Mouse (Mus musculus): ENCODE results near the gene Rps25. TPM values are rescaled to one million over a fixed set of nuclear protein-coding genes. Genes with fewer than 3 reads are reported as not detected.
"Not testable (repeated sequence)": the region's sequence is repeated elsewhere in the genome, so short reads cannot be mapped to it uniquely, and the experiment has no call there.

Rps25 gene
- polyA plus RNA-seq (2014; fragmentation: Nextera tagmentation; extraction: Ambion mirVana): 2,656 and 2,838 TPM in 2 replicates

DNA sequence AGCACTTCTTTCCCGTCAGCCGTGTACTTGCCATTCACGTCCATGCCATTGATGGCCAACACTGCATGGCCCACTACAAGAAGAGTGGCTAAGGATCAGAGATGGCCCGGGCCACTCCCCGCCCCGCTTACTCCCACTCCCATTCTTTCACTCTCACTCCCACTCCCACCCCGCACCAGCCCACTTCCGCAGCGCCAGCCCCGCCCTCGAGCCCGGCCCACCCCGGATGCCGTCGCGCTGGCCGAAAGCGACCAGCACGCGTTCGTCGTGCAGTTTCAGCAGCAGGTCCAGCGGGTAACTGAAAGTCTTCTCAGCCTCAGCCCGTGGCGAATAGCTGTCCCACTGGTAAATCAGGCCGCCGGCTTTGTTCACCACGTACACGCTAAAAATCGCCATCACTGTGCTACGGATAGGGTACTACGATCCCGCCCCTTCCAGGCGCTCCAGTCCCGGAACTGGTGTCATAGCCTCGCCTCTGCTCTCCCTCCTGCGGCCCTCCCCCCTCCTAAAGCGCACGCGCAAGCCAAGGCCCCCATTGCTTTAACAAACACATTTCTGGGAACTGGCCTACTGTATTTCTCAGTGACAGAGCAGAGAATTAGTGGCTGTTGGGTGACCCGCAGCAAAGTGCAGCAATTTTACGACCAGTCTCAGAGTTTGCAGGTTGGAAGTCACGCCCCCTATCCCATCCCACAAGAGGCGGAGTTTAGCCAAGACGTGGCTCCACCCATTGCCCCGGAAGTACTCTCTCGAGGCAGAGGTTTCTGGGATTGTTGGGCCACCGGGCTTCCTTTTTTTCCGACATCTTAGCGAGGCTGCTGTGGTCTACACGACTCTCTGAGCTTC lies at the start of gene Rps25, which contains the start of gene Trappc4:
TSS of gene Rps25 (plus strand) at position 234 of the 846 bp plus-strand sequence.
TSS of gene Trappc4 (minus strand) at position 695 of the 846 bp plus-strand sequence.
- Histone ChIP-seq H3K4me2 (peak within 1 kb of the TSS; percentile 74), H3K27ac (ENCODE audit: low read depth, low read length) (peak within 1 kb of the TSS; percentile 71), H3K9ac (ENCODE audit: low read depth, low read length) (peak within 1 kb of the TSS; percentile 97), H3K36me3 (ENCODE audit: control insufficient read depth, insufficient read depth, low read length) (peaks cover 49% of the 10 kb centered on the region), H3K27me3 (replicated peaks; ENCODE audit: control insufficient read depth, insufficient read depth, low read length) (no peaks in the 10 kb centered on the region), H3K4me3 (ENCODE audit: low read depth, low read length) (peak within 1 kb of the TSS; percentile 91), H3K9me3 (ENCODE audit: control insufficient read depth, low read length) (no peaks in the 10 kb centered on the region), H3K4me1 (replicated peaks; ENCODE audit: control insufficient read depth, insufficient read depth, low read length) (peaks cover 5% of the 10 kb centered on the region)
- WGBS: under 1% methylated on average over 51 of the region's 51 CpGs
- ATAC-seq (replicated peaks; ENCODE audit: low FRiP score) (peak; percentile 94), DNase-seq (ENCODE audit: low spot score) (peak; percentile 98)

- Histone ChIP-seq H3K4me1 (replicated peaks; ENCODE audit: control insufficient read depth, insufficient read depth, low read length) (peaks cover 4% of the 10 kb centered on the region), H3K9me3 (ENCODE audit: control insufficient read depth, low read length) (no peaks in the 10 kb centered on the region), H3K27ac (ENCODE audit: low read depth, low read length) (no peak overlapping the region), H3K36me3 (ENCODE audit: control insufficient read depth, insufficient read depth, low read length) (peaks cover 54% of the 10 kb centered on the region), H3K9ac (ENCODE audit: low read depth, low read length) (no peak overlapping the region), H3K4me3 (ENCODE audit: low read depth, low read length) (no peak overlapping the region), H3K27me3 (replicated peaks; ENCODE audit: control insufficient read depth, insufficient read depth, low read length) (no peaks in the 10 kb centered on the region), H3K4me2 (no peak overlapping the region)
- WGBS: 73% methylated on average over 4 of the region's 4 CpGs
- DNase-seq (ENCODE audit: low spot score) (no peak), ATAC-seq (replicated peaks; ENCODE audit: low FRiP score) (peak; percentile 59; the same call in 1 of the 2 replicates)
Measured at GRCm38 (mm10) chr9:44357207-44357606, 49.7 kb upstream of the Rps25 start.

- Histone ChIP-seq H3K4me3 (ENCODE audit: low read depth, low read length) (peak within 1 kb of the TSS; percentile 80), H3K9me3 (ENCODE audit: control insufficient read depth, low read length) (no peaks in the 10 kb centered on the region; the same call in 1 of the 2 replicates), H3K27me3 (replicated peaks; ENCODE audit: control insufficient read depth, insufficient read depth, low read length) (no peaks in the 10 kb centered on the region), H3K36me3 (ENCODE audit: control insufficient read depth, insufficient read depth, low read length) (peaks cover 18% of the 10 kb centered on the region), H3K27ac (ENCODE audit: low read depth, low read length) (peak within 1 kb of the TSS; percentile 52), H3K9ac (ENCODE audit: low read depth, low read length) (peak within 1 kb of the TSS; percentile 77), H3K4me1 (replicated peaks; ENCODE audit: control insufficient read depth, insufficient read depth, low read length) (peaks cover 4% of the 10 kb centered on the region), H3K4me2 (peak within 1 kb of the TSS; percentile 72)
- DNase-seq (ENCODE audit: low spot score) (peak; percentile 93), ATAC-seq (replicated peaks; ENCODE audit: low FRiP score) (peak; percentile 92)
- WGBS: under 1% methylated on average over 44 of the region's 44 CpGs
Measured at GRCm38 (mm10) chr9:44361190-44361917, 45.6 kb upstream of the Rps25 start, which contains the start of gene Vps11. Gene Vps11 (minus strand): TSS chr9:44361670.

GRCm38 (mm10) chr9:44361931-44362330 lies 45.0 kb upstream of the Rps25 start:
- H3K9ac ChIP-seq (ENCODE audit: low read depth, low read length); H3K27me3 ChIP-seq (replicated peaks; ENCODE audit: control insufficient read depth, insufficient read depth, low read length); H3K9me3 ChIP-seq (ENCODE audit: control insufficient read depth, low read length); H3K4me1 ChIP-seq (replicated peaks; ENCODE audit: control insufficient read depth, insufficient read depth, low read length); DNase-seq (ENCODE audit: low spot score): not testable (repeated sequence)
- H3K4me3 ChIP-seq (ENCODE audit: low read depth, low read length): peak overlapping the region; percentile 80
- 34% methylated on average over 4 of the region's 4 CpGs for WGBS
- H3K4me2 ChIP-seq: peak overlapping the region; percentile 52
- H3K36me3 ChIP-seq (ENCODE audit: control insufficient read depth, insufficient read depth, low read length): peaks cover 13% of the 10 kb centered on the region; the same call in 1 of the 2 replicates
- H3K27ac ChIP-seq (ENCODE audit: low read depth, low read length): peak overlapping the region; percentile 52
- peak; percentile 10; the same call in 1 of the 2 replicates for ATAC-seq (replicated peaks; ENCODE audit: low FRiP score)

DNA sequence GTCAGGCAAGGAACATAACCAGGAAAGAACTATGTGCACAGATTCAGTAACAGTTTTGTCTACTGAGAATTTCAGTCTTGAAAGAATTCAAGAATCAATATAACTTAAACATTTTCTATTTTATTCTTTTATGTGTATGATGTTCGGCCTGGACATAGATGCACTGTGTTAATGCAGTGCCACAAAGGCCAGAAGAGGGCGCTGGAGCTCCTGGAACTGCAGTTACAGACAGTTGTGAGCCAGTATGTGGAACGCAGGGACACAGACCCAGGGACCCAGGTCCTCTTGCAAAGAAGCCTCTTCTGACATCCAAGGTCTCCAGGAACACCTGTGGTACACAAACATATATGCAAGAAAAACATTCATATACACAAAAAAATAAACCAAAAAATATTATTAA lies 42.5 kb upstream of the Rps25 start:
- 64% methylated on average over 3 of the region's 3 CpGs for WGBS
- no peak overlapping the region for H3K4me2 ChIP-seq
- no peaks in the 10 kb centered on the region for H3K36me3 ChIP-seq (ENCODE audit: control insufficient read depth, insufficient read depth, low read length)
- no peaks in the 10 kb centered on the region for H3K27me3 ChIP-seq (replicated peaks; ENCODE audit: control insufficient read depth, insufficient read depth, low read length)
- DNase-seq (ENCODE audit: low spot score): no peak
- peaks cover 4% of the 10 kb centered on the region for H3K4me1 ChIP-seq (replicated peaks; ENCODE audit: control insufficient read depth, insufficient read depth, low read length)
- no peak overlapping the region for H3K27ac ChIP-seq (ENCODE audit: low read depth, low read length)
- H3K9ac ChIP-seq (ENCODE audit: low read depth, low read length): no peak overlapping the region
- no peak for ATAC-seq (replicated peaks; ENCODE audit: low FRiP score)
- no peak overlapping the region for H3K4me3 ChIP-seq (ENCODE audit: low read depth, low read length)
- no peaks in the 10 kb centered on the region; the same call in 1 of the 2 replicates for H3K9me3 ChIP-seq (ENCODE audit: control insufficient read depth, low read length)

- Histone ChIP-seq H3K9ac (ENCODE audit: low read depth, low read length) (no peak overlapping the region), H3K9me3 (ENCODE audit: control insufficient read depth, low read length) (no peaks in the 10 kb centered on the region), H3K36me3 (ENCODE audit: control insufficient read depth, insufficient read depth, low read length) (no peaks in the 10 kb centered on the region), H3K27me3 (replicated peaks; ENCODE audit: control insufficient read depth, insufficient read depth, low read length) (no peaks in the 10 kb centered on the region), H3K4me3 (ENCODE audit: low read depth, low read length) (no peak overlapping the region), H3K4me1 (replicated peaks; ENCODE audit: control insufficient read depth, insufficient read depth, low read length) (peaks cover 7% of the 10 kb centered on the region), H3K27ac (ENCODE audit: low read depth, low read length) (no peak overlapping the region), H3K4me2 (no peak overlapping the region)
- ATAC-seq (replicated peaks; ENCODE audit: low FRiP score) (no peak), DNase-seq (ENCODE audit: low spot score) (no peak)
Measured at GRCm38 (mm10) chr9:44373386-44373785, 33.6 kb upstream of the Rps25 start.

GRCm38 (mm10) chr9:44376141-44376540 lies 30.8 kb upstream of the Rps25 start:
- Histone ChIP-seq H3K36me3 (ENCODE audit: control insufficient read depth, insufficient read depth, low read length) (peaks cover under 1% of the 10 kb centered on the region), H3K27ac (ENCODE audit: low read depth, low read length) (no peak overlapping the region), H3K9me3 (ENCODE audit: control insufficient read depth, low read length) (no peaks in the 10 kb centered on the region), H3K27me3 (replicated peaks; ENCODE audit: control insufficient read depth, insufficient read depth, low read length) (no peaks in the 10 kb centered on the region), H3K4me1 (replicated peaks; ENCODE audit: control insufficient read depth, insufficient read depth, low read length) (peaks cover 15% of the 10 kb centered on the region), H3K4me3 (ENCODE audit: low read depth, low read length) (no peak overlapping the region), H3K4me2 (no peak overlapping the region), H3K9ac (ENCODE audit: low read depth, low read length) (no peak overlapping the region)
- DNase-seq (ENCODE audit: low spot score) (no peak), ATAC-seq (replicated peaks; ENCODE audit: low FRiP score) (no peak)
- WGBS: 88% methylated on average over 6 of the region's 6 CpGs

GRCm38 (mm10) chr9:44377335-44377734 lies 29.6 kb upstream of the Rps25 start:
- H3K4me3 ChIP-seq (ENCODE audit: low read depth, low read length); H3K9me3 ChIP-seq (ENCODE audit: control insufficient read depth, low read length); H3K9ac ChIP-seq (ENCODE audit: low read depth, low read length); ATAC-seq (replicated peaks; ENCODE audit: low FRiP score); H3K27me3 ChIP-seq (replicated peaks; ENCODE audit: control insufficient read depth, insufficient read depth, low read length); H3K27ac ChIP-seq (ENCODE audit: low read depth, low read length); H3K4me2 ChIP-seq; DNase-seq (ENCODE audit: low spot score): not testable (repeated sequence)
- 75% methylated on average over 2 of the region's 2 CpGs for WGBS
- Histone ChIP-seq H3K36me3 (ENCODE audit: control insufficient read depth, insufficient read depth, low read length) (peaks cover 12% of the 10 kb centered on the region), H3K4me1 (replicated peaks; ENCODE audit: control insufficient read depth, insufficient read depth, low read length) (peaks cover 15% of the 10 kb centered on the region)
